Mouse (Mus musculus) stomach, postnatal 0 days (tissue): Measurements from ENCODE around the gene Dctn1.

Experiments used
- CTCF ChIP-seq: IDR thresholded peaks from 2 replicates; pipeline ENCODE4 v1.5.1; 2016; ENCODE audit warnings: antibody characterized with exemption, low read depth, mild to moderate bottlenecking, moderate library complexity
- EP300 ChIP-seq: optimal IDR thresholded peaks from 2 replicates; pipeline ENCODE3; 2016; ENCODE audit warnings: antibody characterized with exemption

GRCm38 (mm10) chr6:83203320-83203719 is 37.6 kb downstream of the Dctn1 start:
- no peak for TF ChIP-seq CTCF
- TF ChIP-seq EP300: no peak
